Mouse (Mus musculus): Measurements from ENCODE around the gene Ip6k2.

Gene Ip6k2

GRCm38 (mm10) chr9:108783548-108784463 is at the start of gene Ip6k2:
Ip6k2 (plus strand) TSS chr9:108783796.
- peak; percentile 86 to 94 for DNase-seq (ENCODE audit: low spot score in 2 of 2)

- DNase-seq (ENCODE audit: low spot score in 2 of 2), result no peak
These were observed 49.0 kb upstream of the Ip6k2 start for GRCm38 (mm10) chr9:108734626-108735025.

- DNase-seq (ENCODE audit: low spot score in 2 of 2), result no peak
These were observed 44.4 kb upstream of the Ip6k2 start for GRCm38 (mm10) chr9:108739239-108739638.

GRCm38 (mm10) chr9:108740062-108740461 is 43.5 kb upstream of the Ip6k2 start:
- no peak for DNase-seq (ENCODE audit: low spot score in 2 of 2)

- no peak for DNase-seq (ENCODE audit: low spot score in 2 of 2)
These were observed 41.5 kb upstream of the Ip6k2 start for GRCm38 (mm10) chr9:108742048-108742447.

GRCm38 (mm10) chr9:108746876-108747499 is 36.6 kb upstream of the Ip6k2 start:
- no peak for DNase-seq (ENCODE audit: low spot score in 2 of 2)

- no peak for DNase-seq (ENCODE audit: low spot score in 2 of 2)
These were observed 35.9 kb upstream of the Ip6k2 start for GRCm38 (mm10) chr9:108747694-108748093.

GRCm38 (mm10) chr9:108748600-108749183 is 34.9 kb upstream of the Ip6k2 start:
- no peak for DNase-seq (ENCODE audit: low spot score in 2 of 2)

- DNase-seq (ENCODE audit: low spot score in 2 of 2), result no peak
These were observed 33.0 kb upstream of the Ip6k2 start for GRCm38 (mm10) chr9:108750616-108751015.

GRCm38 (mm10) chr9:108752142-108752920 is 31.3 kb upstream of the Ip6k2 start:
- DNase-seq (ENCODE audit: low spot score in 2 of 2), result no peak

GRCm38 (mm10) chr9:108753326-108753725 is 30.3 kb upstream of the Ip6k2 start:
- DNase-seq (ENCODE audit: low spot score in 2 of 2), result peak; percentile 29 to 38

- DNase-seq (ENCODE audit: low spot score in 2 of 2), result no peak
These were observed 29.6 kb upstream of the Ip6k2 start for GRCm38 (mm10) chr9:108753976-108754375.

GRCm38 (mm10) chr9:108754423-108754822 is 29.2 kb upstream of the Ip6k2 start:
- DNase-seq (ENCODE audit: low spot score in 2 of 2), result no peak

GRCm38 (mm10) chr9:108757406-108757805 is 26.2 kb upstream of the Ip6k2 start:
- DNase-seq (ENCODE audit: low spot score in 2 of 2), result no peak

- no peak for DNase-seq (ENCODE audit: low spot score in 2 of 2)
These were observed 24.5 kb upstream of the Ip6k2 start for GRCm38 (mm10) chr9:108759121-108759520.

- no peak for DNase-seq (ENCODE audit: low spot score in 2 of 2)
These were observed 23.8 kb upstream of the Ip6k2 start for GRCm38 (mm10) chr9:108759805-108760204.

GRCm38 (mm10) chr9:108761561-108761960 is 22.0 kb upstream of the Ip6k2 start:
- DNase-seq (ENCODE audit: low spot score in 2 of 2), result no peak

- no peak for DNase-seq (ENCODE audit: low spot score in 2 of 2)
These were observed 18.6 kb upstream of the Ip6k2 start for GRCm38 (mm10) chr9:108764971-108765370.

GRCm38 (mm10) chr9:108776614-108777013 is 7.0 kb upstream of the Ip6k2 start:
- no peak for DNase-seq (ENCODE audit: low spot score in 2 of 2)

- DNase-seq (ENCODE audit: low spot score in 2 of 2), result no peak
These were observed 6.3 kb upstream of the Ip6k2 start for GRCm38 (mm10) chr9:108777276-108777675.

GRCm38 (mm10) chr9:108780959-108781358 is 2.6 kb upstream of the Ip6k2 start:
- DNase-seq (ENCODE audit: low spot score in 2 of 2), result no peak

- no peak for DNase-seq (ENCODE audit: low spot score in 2 of 2)
These were observed 1.7 kb upstream of the Ip6k2 start for GRCm38 (mm10) chr9:108781891-108782290.

Data from urinary bladder, adult 18-20 months (tissue).